Mouse (Mus musculus): ENCODE measurements around the gene Abcg1. TPM values are rescaled to one million over a fixed set of nuclear protein-coding genes. Genes with fewer than 3 reads are reported as not detected.
A peak's percentile ranks its signal among the peaks of the same experiment; 100 is the strongest.

The Abcg1 gene
- polyA plus RNA-seq, 1 experiment from 2014 or later, result 9.6 TPM

- Histone ChIP-seq H3K4me2 (no peak overlapping the region), H3K4me3 (ENCODE audit: low read depth, low read length) (no peak overlapping the region), H3K4me1 (ENCODE audit: insufficient read depth) (peaks cover 22% of the 10 kb centered on the region), H3K36me3 (ENCODE audit: insufficient read depth) (no peaks in the 10 kb centered on the region), H3K9ac (no peak overlapping the region), H3K27me3 (ENCODE audit: insufficient read depth, low read length) (no peaks in the 10 kb centered on the region), H3K27ac (ENCODE audit: low read depth) (no peak overlapping the region), H3K9me3 (ENCODE audit: low read depth, low read length) (no peaks in the 10 kb centered on the region)
- DNase-seq (no peak), ATAC-seq (ENCODE audit: insufficient read depth) (no peak)
- no peak for TF ChIP-seq CTCF (IDR thresholded peaks at IDR 0.05; ENCODE audit: low read depth)
- WGBS, result 53% methylated on average over 18 of the region's 18 CpGs
Measured at GRCm38 (mm10) chr17:31071421-31072301, 14.2 kb downstream of the Abcg1 start.

GRCm38 (mm10) chr17:31072872-31073271 is 15.4 kb downstream of the Abcg1 start:
- ATAC-seq (ENCODE audit: insufficient read depth), result no peak
- no peaks in the 10 kb centered on the region for H3K27me3 ChIP-seq (ENCODE audit: insufficient read depth, low read length)
- H3K36me3 ChIP-seq (ENCODE audit: insufficient read depth), result no peaks in the 10 kb centered on the region
- H3K9me3 ChIP-seq (ENCODE audit: low read depth, low read length), result no peaks in the 10 kb centered on the region
- no peak overlapping the region for H3K9ac ChIP-seq
- no peak for DNase-seq
- peak overlapping the region; percentile 52 for H3K4me2 ChIP-seq
- 70% methylated on average over 4 of the region's 4 CpGs for WGBS
- TF ChIP-seq CTCF (IDR thresholded peaks at IDR 0.05; ENCODE audit: low read depth), result no peak
- no peak overlapping the region for H3K27ac ChIP-seq (ENCODE audit: low read depth)
- H3K4me3 ChIP-seq (ENCODE audit: low read depth, low read length), result no peak overlapping the region
- peaks cover 22% of the 10 kb centered on the region for H3K4me1 ChIP-seq (ENCODE audit: insufficient read depth)

- peak; percentile 85 for DNase-seq
- H3K27me3 ChIP-seq (ENCODE audit: insufficient read depth, low read length), result no peaks in the 10 kb centered on the region
- peak overlapping the region; percentile 52 for H3K4me2 ChIP-seq
- H3K36me3 ChIP-seq (ENCODE audit: insufficient read depth), result no peaks in the 10 kb centered on the region
- ATAC-seq (ENCODE audit: insufficient read depth), result peak; percentile 81
- H3K9me3 ChIP-seq (ENCODE audit: low read depth, low read length), result no peaks in the 10 kb centered on the region
- 0 out of 2 replicates have a peak overlapping the region, but pooled peaks have one; percentile 5 for H3K4me3 ChIP-seq (ENCODE audit: low read depth, low read length)
- 4% methylated on average over 31 of the region's 31 CpGs for WGBS
- peaks cover 22% of the 10 kb centered on the region for H3K4me1 ChIP-seq (ENCODE audit: insufficient read depth)
- no peak; the same call in 1 of the 2 replicates for TF ChIP-seq CTCF (IDR thresholded peaks at IDR 0.05; ENCODE audit: low read depth)
- no peak overlapping the region for H3K9ac ChIP-seq
- peak overlapping the region; percentile 33; the same call in 1 of the 2 replicates for H3K27ac ChIP-seq (ENCODE audit: low read depth)
Measured at GRCm38 (mm10) chr17:31073273-31074052, 16.0 kb downstream of the Abcg1 start.

DNA sequence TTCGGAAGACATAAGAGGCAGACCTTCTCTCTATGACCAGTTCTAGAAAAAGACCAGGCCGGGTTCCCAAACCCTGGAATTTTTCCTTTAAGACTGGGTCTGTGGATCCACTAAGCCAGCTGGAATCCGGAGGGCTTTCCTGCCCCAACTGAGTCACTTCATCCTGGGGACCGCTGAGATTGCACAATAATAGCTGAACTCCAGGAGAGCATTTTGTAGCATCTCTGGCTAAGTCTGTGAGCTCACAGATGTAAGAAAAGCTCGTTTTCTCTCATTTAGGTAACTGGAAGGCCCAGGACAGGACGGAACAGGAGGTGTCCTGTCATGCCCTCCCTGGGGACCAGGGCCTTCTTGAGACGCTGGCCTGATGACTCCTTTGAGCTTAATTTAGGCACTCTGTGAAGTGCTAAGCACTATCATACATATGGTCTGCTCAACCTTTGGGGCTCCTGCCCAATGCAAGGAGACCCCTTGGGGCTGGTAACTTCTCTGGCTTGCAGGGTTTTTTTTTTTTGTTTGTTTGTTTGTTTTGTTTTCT is 16.6 kb downstream of the Abcg1 start:
- WGBS, result 29% methylated on average over 7 of the region's 7 CpGs
- Histone ChIP-seq H3K4me1 (ENCODE audit: insufficient read depth) (peaks cover 22% of the 10 kb centered on the region), H3K27me3 (ENCODE audit: insufficient read depth, low read length) (no peaks in the 10 kb centered on the region), H3K9ac (no peak overlapping the region), H3K36me3 (ENCODE audit: insufficient read depth) (no peaks in the 10 kb centered on the region), H3K4me3 (ENCODE audit: low read depth, low read length) (no peak overlapping the region), H3K4me2 (peak overlapping the region; percentile 52), H3K27ac (ENCODE audit: low read depth) (peak overlapping the region; percentile 33; the same call in 1 of the 2 replicates), H3K9me3 (ENCODE audit: low read depth, low read length) (no peaks in the 10 kb centered on the region)
- no peak for TF ChIP-seq CTCF (IDR thresholded peaks at IDR 0.05; ENCODE audit: low read depth)
- DNase-seq (no peak), ATAC-seq (ENCODE audit: insufficient read depth) (no peak)

DNA sequence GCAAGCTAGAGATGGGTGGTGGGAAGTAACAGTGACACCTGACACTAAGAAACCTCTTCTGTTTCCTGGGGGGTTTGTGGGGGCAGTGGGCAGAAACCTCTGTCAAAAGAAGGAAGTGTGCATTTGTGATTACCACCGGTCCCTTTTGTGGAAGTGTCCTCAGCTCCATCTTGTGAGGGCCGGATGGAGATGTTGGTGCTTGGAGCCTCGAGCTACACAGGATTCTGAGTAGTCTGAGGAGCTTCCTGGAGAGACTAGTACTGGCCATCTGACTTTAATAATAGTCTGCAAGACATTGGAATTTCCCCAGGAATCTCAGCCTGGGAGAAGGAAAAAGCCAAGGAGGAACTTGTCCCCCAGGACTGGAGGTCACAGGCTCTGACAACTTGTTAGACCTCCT is 17.2 kb downstream of the Abcg1 start:
- no peak overlapping the region for H3K4me2 ChIP-seq
- H3K9ac ChIP-seq, result no peak overlapping the region
- H3K27ac ChIP-seq (ENCODE audit: low read depth), result no peak overlapping the region
- no peak overlapping the region for H3K4me3 ChIP-seq (ENCODE audit: low read depth, low read length)
- 56% methylated on average over 3 of the region's 3 CpGs for WGBS
- peaks cover 22% of the 10 kb centered on the region for H3K4me1 ChIP-seq (ENCODE audit: insufficient read depth)
- no peaks in the 10 kb centered on the region for H3K9me3 ChIP-seq (ENCODE audit: low read depth, low read length)
- no peaks in the 10 kb centered on the region for H3K36me3 ChIP-seq (ENCODE audit: insufficient read depth)
- TF ChIP-seq CTCF (IDR thresholded peaks at IDR 0.05; ENCODE audit: low read depth), result no peak
- no peak for ATAC-seq (ENCODE audit: insufficient read depth)
- no peaks in the 10 kb centered on the region for H3K27me3 ChIP-seq (ENCODE audit: insufficient read depth, low read length)
- peak; percentile 29 for DNase-seq

DNA sequence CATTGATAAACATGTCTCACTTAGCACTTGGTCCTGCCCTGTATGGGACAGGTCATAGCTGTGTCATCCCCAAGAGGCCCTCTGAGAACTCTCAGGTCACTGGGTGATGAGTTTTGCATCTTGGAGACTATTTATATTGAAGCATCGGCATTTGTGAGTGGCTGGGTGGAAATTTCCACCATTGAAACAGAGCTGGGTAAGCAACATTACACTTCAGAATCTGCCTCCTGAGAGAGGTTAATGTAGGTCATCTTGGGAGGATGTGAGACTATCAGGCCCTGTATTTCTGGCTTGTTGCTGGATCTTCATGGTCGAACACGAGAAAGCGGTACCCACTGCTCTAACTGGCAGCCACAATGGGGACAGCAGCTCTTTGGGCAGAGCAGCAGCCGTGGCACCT is 18.0 kb downstream of the Abcg1 start:
- H3K27me3 ChIP-seq (ENCODE audit: insufficient read depth, low read length), result no peaks in the 10 kb centered on the region
- H3K36me3 ChIP-seq (ENCODE audit: insufficient read depth), result no peaks in the 10 kb centered on the region
- peaks cover 22% of the 10 kb centered on the region for H3K4me1 ChIP-seq (ENCODE audit: insufficient read depth)
- ATAC-seq (ENCODE audit: insufficient read depth) (no peak), DNase-seq (no peak)
- H3K4me2 ChIP-seq, result no peak overlapping the region
- no peak overlapping the region for H3K27ac ChIP-seq (ENCODE audit: low read depth)
- no peaks in the 10 kb centered on the region for H3K9me3 ChIP-seq (ENCODE audit: low read depth, low read length)
- no peak overlapping the region for H3K9ac ChIP-seq
- 82% methylated on average over 5 of the region's 5 CpGs for WGBS
- no peak overlapping the region for H3K4me3 ChIP-seq (ENCODE audit: low read depth, low read length)
- no peak for TF ChIP-seq CTCF (IDR thresholded peaks at IDR 0.05; ENCODE audit: low read depth)

DNA sequence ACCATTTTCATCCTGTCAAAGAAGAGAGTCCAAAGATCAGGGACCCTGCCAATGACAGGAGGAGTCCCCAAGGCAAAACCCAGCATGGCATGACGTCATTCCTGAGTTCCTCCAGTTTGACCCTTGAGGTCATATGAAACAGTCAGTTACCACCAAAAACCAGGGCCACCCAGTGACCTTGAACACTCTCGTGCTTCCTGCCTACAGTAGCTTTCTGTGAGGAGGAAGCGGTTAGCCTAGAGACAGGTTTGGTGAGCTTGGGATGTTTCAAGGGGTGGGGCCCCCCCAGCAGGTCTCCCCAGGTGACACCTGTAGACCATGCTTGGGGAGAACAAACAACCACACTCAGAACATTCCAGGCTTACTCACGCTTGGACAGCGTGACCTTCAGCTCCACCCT is 20.1 kb downstream of the Abcg1 start:
- DNase-seq, result no peak
- no peak overlapping the region for H3K9ac ChIP-seq
- no peak for ATAC-seq (ENCODE audit: insufficient read depth)
- no peak for TF ChIP-seq CTCF (IDR thresholded peaks at IDR 0.05; ENCODE audit: low read depth)
- H3K27ac ChIP-seq (ENCODE audit: low read depth), result no peak overlapping the region
- 58% methylated on average over 5 of the region's 5 CpGs for WGBS
- no peaks in the 10 kb centered on the region for H3K27me3 ChIP-seq (ENCODE audit: insufficient read depth, low read length)
- H3K4me2 ChIP-seq, result no peak overlapping the region
- no peaks in the 10 kb centered on the region for H3K9me3 ChIP-seq (ENCODE audit: low read depth, low read length)
- H3K4me1 ChIP-seq (ENCODE audit: insufficient read depth), result peaks cover 16% of the 10 kb centered on the region
- no peak overlapping the region for H3K4me3 ChIP-seq (ENCODE audit: low read depth, low read length)
- H3K36me3 ChIP-seq (ENCODE audit: insufficient read depth), result no peaks in the 10 kb centered on the region
